In the genomic region with DNA sequence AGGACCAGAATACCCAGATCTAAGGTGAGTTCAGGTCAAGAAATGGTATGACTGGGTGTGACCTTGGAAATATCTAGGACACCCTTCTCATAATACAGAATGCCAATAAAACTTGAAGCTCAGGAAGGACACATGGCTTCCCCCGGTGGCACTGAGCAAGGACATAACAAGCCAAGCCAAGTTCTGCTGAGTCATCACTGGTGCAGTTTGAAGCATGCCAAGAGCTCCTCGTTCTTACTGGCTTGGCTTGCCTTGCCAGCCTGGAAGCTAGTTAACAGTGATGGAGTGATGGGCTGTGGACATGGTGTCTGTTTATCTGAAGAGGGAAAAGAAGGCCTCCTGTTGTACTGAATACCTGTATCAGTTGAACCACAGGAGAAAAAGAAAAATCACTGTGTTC, we compare ENCODE assay signal across 24 mouse cellular contexts.
DNase-seq lines count a peak whose midpoint lies in the region; ATAC-seq and TF ChIP-seq lines count a peak whose summit lies in the region.
"Had no signal": no experiment of that assay in that cellular context is flagged by ENCODE, and none has a peak within 500 bp of the region (broad histone marks: within the 10 kb centered on the region; RNA-seq: fewer than 3 reads in every experiment).

No protein-coding gene starts in this region.

- no peaks in the 10 kb centered on the region for H3K79me2 ChIP-seq in CH12.LX (replicated peaks; ENCODE audit: control insufficient read depth, extremely low read depth, insufficient read depth, poor library complexity, severe bottlenecking)

- H3K4me1 ChIP-seq in CH12.LX (ENCODE audit: control insufficient read depth in 1 of 2, insufficient read depth in 2 of 2), result no peaks in the 10 kb centered on the region
- no peaks in the 10 kb centered on the region for H3K4me1 ChIP-seq in forebrain, embryonic 11.5 days (replicated peaks; ENCODE audit: control insufficient read depth, insufficient read depth, low read length)
- no peaks in the 10 kb centered on the region for H3K4me1 ChIP-seq in neural tube, embryonic 15.5 days
- H3K4me1 ChIP-seq: forebrain, embryonic 12.5 days; heart, embryonic 15.5 days; megakaryocyte, embryonic 14.5 days; neural tube, embryonic 13.5 days had no signal

- H3K4me2 ChIP-seq in CH12.LX (ENCODE audit: insufficient read depth, low read depth, poor library complexity, severe bottlenecking), result no peak overlapping the region
- H3K4me2 ChIP-seq in forebrain, embryonic 11.5 days (ENCODE audit: low read depth, low read length, severe bottlenecking), result no peak overlapping the region
- no peak overlapping the region for H3K4me2 ChIP-seq in neural tube, embryonic 15.5 days
- H3K4me2 ChIP-seq: forebrain, embryonic 12.5 days; heart, embryonic 15.5 days; liver, embryonic 11.5 days; neural tube, embryonic 13.5 days had no signal

- no peak overlapping the region for H3K4me3 ChIP-seq in CH12.LX (replicated peaks in 1 of 3; ENCODE audit: low read depth in 2 of 3, low read length in 2 of 3, poor library complexity in 1 of 3)
- no peak overlapping the region for H3K4me3 ChIP-seq in forebrain, embryonic 11.5 days (ENCODE audit: low read depth, low read length)
- no peak overlapping the region for H3K4me3 ChIP-seq in neural tube, embryonic 15.5 days (replicated peaks)
- H3K4me3 ChIP-seq: forebrain, embryonic 12.5 days; heart, embryonic 15.5 days; layer of hippocampus, adult 2 months; left cerebral cortex, adult 2 months; megakaryocyte, embryonic 14.5 days; neural tube, embryonic 13.5 days had no signal

- dilution Hi-C loops in CH12.LX (cut with MboI; ENCODE audit: extremely low pct_ligation_motif_present, extremely low pct_unique_long_range_greater_than_20kb, low sequenced_read_pairs), result no loop called here

- no peaks in the 10 kb centered on the region for H3K27me3 ChIP-seq in CH12.LX (replicated peaks)
- H3K27me3 ChIP-seq in forebrain, embryonic 11.5 days (ENCODE audit: control insufficient read depth, insufficient read depth, low read length), result no peaks in the 10 kb centered on the region
- H3K27me3 ChIP-seq in neural tube, embryonic 15.5 days (replicated peaks), result no peaks in the 10 kb centered on the region
- H3K27me3 ChIP-seq: forebrain, embryonic 12.5 days; heart, embryonic 15.5 days; neural tube, embryonic 13.5 days had no signal

- intact Hi-C loops in heart, postnatal 14 days (cut with DNase I), result no loop called here

- H3K36me3 ChIP-seq in CH12.LX (replicated peaks in 1 of 2; ENCODE audit: control insufficient read depth in 1 of 2, insufficient read depth in 1 of 2, low read length in 1 of 2), result no peaks in the 10 kb centered on the region
- H3K36me3 ChIP-seq in forebrain, embryonic 11.5 days (ENCODE audit: control insufficient read depth, insufficient read depth, low read length), result no peaks in the 10 kb centered on the region
- H3K36me3 ChIP-seq in neural tube, embryonic 15.5 days, result no peaks in the 10 kb centered on the region
- H3K36me3 ChIP-seq: forebrain, embryonic 12.5 days; heart, embryonic 15.5 days; neural tube, embryonic 13.5 days had no signal

- DNase-seq in cerebellum, postnatal 10 days, result peak; percentile 21 to 27
- DNase-seq in cerebellum, adult 11-12 months, result no peak
- peak; percentile 19 for DNase-seq in heart, adult 11 months
- DNase-seq in heart, postnatal 14 days, result no peak
- DNase-seq in CH12.LX (ENCODE audit: extremely low read depth), result no peak
- DNase-seq in adrenal gland, postnatal 14 days, result peak; percentile 79
- DNase-seq in forebrain, embryonic 11.5 days (ENCODE audit: low spot score), result no peak
- DNase-seq: cerebellum, postnatal 25 days; left cerebral cortex, postnatal 4 days; lung, adult 18-20 months; lung, postnatal 14 days; midbrain, embryonic 14.5 days; right cerebral cortex, postnatal 4 days had no signal

- H3K27ac ChIP-seq in CH12.LX (ENCODE audit: insufficient read depth, low read depth), result no peak overlapping the region
- no peak overlapping the region for H3K27ac ChIP-seq in forebrain, embryonic 11.5 days (ENCODE audit: low read depth, low read length)
- no peak overlapping the region for H3K27ac ChIP-seq in neural tube, embryonic 15.5 days (replicated peaks)
- H3K27ac ChIP-seq: forebrain, embryonic 12.5 days; heart, embryonic 15.5 days; layer of hippocampus, adult 2 months; neural tube, embryonic 13.5 days; stomach, postnatal 0 days had no signal

- TF ChIP-seq RAD21 in CH12.LX (IDR thresholded peaks at IDR 0.05; ENCODE audit: low read depth, low read length), result no peak

- in situ Hi-C loops in CH12.LX (cut with MboI; ENCODE audit: low pct_ligation_motif_present, low pct_unique_long_range_greater_than_20kb, low sequenced_read_pairs), result no loop called here

- no peak for ATAC-seq in forebrain, embryonic 11.5 days (replicated peaks; ENCODE audit: low FRiP score)
- ATAC-seq in neural tube, embryonic 15.5 days (ENCODE audit: low FRiP score), result no peak
- ATAC-seq: hindbrain, embryonic 16.5 days; intestine, embryonic 16.5 days had no signal

- H3K9me3 ChIP-seq in CH12.LX (replicated peaks; ENCODE audit: low read length), result no peaks in the 10 kb centered on the region
- no peaks in the 10 kb centered on the region for H3K9me3 ChIP-seq in forebrain, embryonic 11.5 days (ENCODE audit: control insufficient read depth, low read length)
- H3K9me3 ChIP-seq in neural tube, embryonic 15.5 days (replicated peaks), result no peaks in the 10 kb centered on the region
- H3K9me3 ChIP-seq: forebrain, embryonic 12.5 days; heart, embryonic 15.5 days; neural tube, embryonic 13.5 days had no signal

- no peak for TF ChIP-seq EP300 in CH12.LX (IDR thresholded peaks at IDR 0.05; ENCODE audit: low read length)

- WGBS in forebrain, embryonic 11.5 days, result 90% methylated on average over 2 of the region's 2 CpGs
- 83% methylated on average over 2 of the region's 2 CpGs for WGBS in neural tube, embryonic 15.5 days

- no peak for TF ChIP-seq CTCF in CH12.LX (conservative IDR thresholded peaks at IDR 0.05 in 1 of 2, IDR thresholded peaks at IDR 0.05 in 1 of 2; ENCODE audit: low read depth in 2 of 2, low read length in 2 of 2)

- no peak overlapping the region for H3K9ac ChIP-seq in CH12.LX (ENCODE audit: insufficient read depth, low read depth)
- H3K9ac ChIP-seq in forebrain, embryonic 11.5 days (ENCODE audit: low read length), result no peak overlapping the region
- H3K9ac ChIP-seq in neural tube, embryonic 15.5 days (replicated peaks), result no peak overlapping the region
- H3K9ac ChIP-seq: forebrain, embryonic 12.5 days; heart, embryonic 15.5 days; neural tube, embryonic 13.5 days had no signal

- TF ChIP-seq POLR2A in CH12.LX (IDR thresholded peaks at IDR 0.05; ENCODE audit: low read depth, low read length), result no peak

TF ChIP-seq in CH12.LX, 34 proteins besides CTCF, POLR2A, EP300 and RAD21:
- TF ChIP-seq MXI1 (IDR thresholded peaks at IDR 0.05; ENCODE audit: low read depth, low read length) (no peak), MAFK (IDR thresholded peaks at IDR 0.05; ENCODE audit: insufficient replicate concordance, low read length) (peak; percentile 79)

Comparison
In these comparisons a context has a peak if more than half of its experiments do, and no peak if none do; other contexts are left out.
1. DNase-seq: peak in cerebellum, postnatal 10 days (2 of 2), heart, adult 11 months (single experiment) and adrenal gland, postnatal 14 days (single experiment); none in cerebellum, adult 11-12 months (single experiment), heart, postnatal 14 days (0 of 2), CH12.LX (single experiment) and forebrain, embryonic 11.5 days (single experiment).